8 mouse cellular contexts compared by ENCODE assay signal in genomic region chr12:108208726-108209438, GRCm38 (mm10). TPM values are rescaled to one million over a fixed set of nuclear protein-coding genes. Genes with fewer than 3 reads are reported as not detected.
DNase-seq lines count a peak whose midpoint lies in the region; ATAC-seq lines count a peak whose summit lies in the region.

No protein-coding gene starts in this region.

- peak; percentile 70 for DNase-seq in liver
- peak; percentile 84 to 87 for DNase-seq in cerebellum, postnatal 36 days
- DNase-seq in gastrocnemius, postnatal 14 days, result peak; percentile 81
- peak; percentile 59 to 74 for DNase-seq in left cerebral cortex, postnatal 25 days (ENCODE audit: low spot score in 2 of 2)
- DNase-seq in midbrain, embryonic 14.5 days, result peak; percentile 88
- peak; percentile 38 to 69 for DNase-seq in spleen, postnatal 10 days (ENCODE audit: low spot score in 2 of 2)

- H3K4me1 ChIP-seq in liver, embryonic 12.5 days, result peaks cover 39% of the 10 kb centered on the region
- H3K4me1 ChIP-seq in intestine, embryonic 15.5 days (replicated peaks), result peaks cover 28% of the 10 kb centered on the region
- H3K4me1 ChIP-seq in midbrain, embryonic 14.5 days (ENCODE audit: control insufficient read depth, insufficient read depth, low read length), result peaks cover 19% of the 10 kb centered on the region

- WGBS in liver, embryonic 12.5 days (ENCODE audit: insufficient replicate concordance), result 30% methylated on average over 13 of the region's 13 CpGs
- 35% methylated on average over 13 of the region's 13 CpGs for WGBS in intestine, embryonic 15.5 days
- 33% methylated on average over 13 of the region's 13 CpGs for WGBS in midbrain, embryonic 14.5 days

- ATAC-seq in liver, embryonic 12.5 days, result no peak
- 0 out of 2 replicates have a peak, but pooled peaks have one; percentile 13 for ATAC-seq in intestine, embryonic 15.5 days
- ATAC-seq in midbrain, embryonic 14.5 days (ENCODE audit: low FRiP score, low TSS enrichment), result peak; percentile 21; the same call in 1 of the 2 replicates

- H3K27ac ChIP-seq in liver, embryonic 12.5 days, result no peak overlapping the region
- no peak overlapping the region for H3K27ac ChIP-seq in intestine, embryonic 15.5 days
- H3K27ac ChIP-seq in midbrain, embryonic 14.5 days (replicated peaks; ENCODE audit: low read depth, low read length), result no peak overlapping the region

- peaks cover 25% of the 10 kb centered on the region for H3K36me3 ChIP-seq in liver, embryonic 12.5 days
- H3K36me3 ChIP-seq in intestine, embryonic 15.5 days, result peaks cover 9% of the 10 kb centered on the region; the same call in 1 of the 2 replicates
- peaks cover 30% of the 10 kb centered on the region for H3K36me3 ChIP-seq in midbrain, embryonic 14.5 days (ENCODE audit: control insufficient read depth, insufficient read depth, low read length)

- no peaks in the 10 kb centered on the region for H3K9me3 ChIP-seq in liver, embryonic 12.5 days (replicated peaks)
- H3K9me3 ChIP-seq in intestine, embryonic 15.5 days, result no peaks in the 10 kb centered on the region
- H3K9me3 ChIP-seq in midbrain, embryonic 14.5 days (ENCODE audit: control insufficient read depth, low read length), result no peaks in the 10 kb centered on the region

- no peak overlapping the region for H3K9ac ChIP-seq in liver, embryonic 12.5 days
- no peak overlapping the region for H3K9ac ChIP-seq in intestine, embryonic 15.5 days
- H3K9ac ChIP-seq in midbrain, embryonic 14.5 days (replicated peaks; ENCODE audit: low read length), result no peak overlapping the region

- H3K27me3 ChIP-seq in liver, embryonic 12.5 days (replicated peaks), result no peaks in the 10 kb centered on the region
- no peaks in the 10 kb centered on the region for H3K27me3 ChIP-seq in intestine, embryonic 15.5 days (replicated peaks)
- H3K27me3 ChIP-seq in midbrain, embryonic 14.5 days (ENCODE audit: control insufficient read depth, insufficient read depth, low read length), result no peaks in the 10 kb centered on the region

- no peak overlapping the region for H3K4me3 ChIP-seq in liver, embryonic 12.5 days
- no peak overlapping the region for H3K4me3 ChIP-seq in intestine, embryonic 15.5 days (replicated peaks)
- H3K4me3 ChIP-seq in midbrain, embryonic 14.5 days (replicated peaks; ENCODE audit: low read depth, low read length), result no peak overlapping the region

- H3K4me2 ChIP-seq in liver, embryonic 12.5 days, result no peak overlapping the region
- H3K4me2 ChIP-seq in intestine, embryonic 15.5 days (replicated peaks), result no peak overlapping the region
- no peak overlapping the region for H3K4me2 ChIP-seq in midbrain, embryonic 14.5 days (ENCODE audit: low read length)

- intact Hi-C loops in gastrocnemius, postnatal 14 days (cut with DNase I; ENCODE audit: low total_unique reads), result loop anchor here (2.0 kb wide), 1 partner anchor 86 kb away; no protein-coding TSS in a partner anchor
- intact Hi-C loops in left cerebral cortex, postnatal 25 days (cut with DNase I), result loop anchor here (5.0 to 10.0 kb wide), 3 partner anchors 128 to 326 kb away; no protein-coding TSS in a partner anchor

RNA-seq across cellular contexts. Expression of gene Ccnk, which starts 29.5 kb away (rescaled TPM):
- 2.3 and 3.0 TPM in 2 replicates for polyA plus RNA-seq in liver, embryonic 12.5 days (2016; fragmentation: Nextera tagmentation; extraction: Ambion mirVana)
- total RNA-seq in gastrocnemius, postnatal 14 days (2021), result 10 to 100 TPM; 28.2 to 35.0 TPM
- 2.8 and 3.8 TPM in 2 replicates for polyA plus RNA-seq in intestine, embryonic 15.5 days (2015; fragmentation: Nextera tagmentation; extraction: Ambion mirVana)
- 10 to 100 TPM; 28.8 to 29.6 TPM for total RNA-seq in left cerebral cortex, postnatal 25 days (2021)
- polyA plus RNA-seq in midbrain, embryonic 14.5 days (2014; fragmentation: Nextera tagmentation; extraction: Ambion mirVana), result 6.0 and 7.4 TPM in 2 replicates

RNA-seq across cellular contexts. Expression of gene Setd3, which starts 29.8 kb away (rescaled TPM):
- polyA plus RNA-seq in liver, embryonic 12.5 days (2016; fragmentation: Nextera tagmentation; extraction: Ambion mirVana), result 71.3 and 76.4 TPM in 2 replicates
- total RNA-seq in gastrocnemius, postnatal 14 days (2021), result 10 to 100 TPM; 69.6 to 75.0 TPM
- polyA plus RNA-seq in intestine, embryonic 15.5 days (2015; fragmentation: Nextera tagmentation; extraction: Ambion mirVana), result 91.7 and 97.9 TPM in 2 replicates
- total RNA-seq in left cerebral cortex, postnatal 25 days (2021), result 100 to 1,000 TPM; 151 to 157 TPM
- 75.5 and 93.3 TPM in 2 replicates for polyA plus RNA-seq in midbrain, embryonic 14.5 days (2014; fragmentation: Nextera tagmentation; extraction: Ambion mirVana)
